Mouse (Mus musculus): Measurements from ENCODE around the gene Bag3. TPM values are rescaled to one million over a fixed set of nuclear protein-coding genes. Genes with fewer than 3 reads are reported as not detected.

Gene Bag3
- total and polyA plus RNA-seq, 2 experiments from 2014 or later, result 43.8 to 75.3 TPM

DNA sequence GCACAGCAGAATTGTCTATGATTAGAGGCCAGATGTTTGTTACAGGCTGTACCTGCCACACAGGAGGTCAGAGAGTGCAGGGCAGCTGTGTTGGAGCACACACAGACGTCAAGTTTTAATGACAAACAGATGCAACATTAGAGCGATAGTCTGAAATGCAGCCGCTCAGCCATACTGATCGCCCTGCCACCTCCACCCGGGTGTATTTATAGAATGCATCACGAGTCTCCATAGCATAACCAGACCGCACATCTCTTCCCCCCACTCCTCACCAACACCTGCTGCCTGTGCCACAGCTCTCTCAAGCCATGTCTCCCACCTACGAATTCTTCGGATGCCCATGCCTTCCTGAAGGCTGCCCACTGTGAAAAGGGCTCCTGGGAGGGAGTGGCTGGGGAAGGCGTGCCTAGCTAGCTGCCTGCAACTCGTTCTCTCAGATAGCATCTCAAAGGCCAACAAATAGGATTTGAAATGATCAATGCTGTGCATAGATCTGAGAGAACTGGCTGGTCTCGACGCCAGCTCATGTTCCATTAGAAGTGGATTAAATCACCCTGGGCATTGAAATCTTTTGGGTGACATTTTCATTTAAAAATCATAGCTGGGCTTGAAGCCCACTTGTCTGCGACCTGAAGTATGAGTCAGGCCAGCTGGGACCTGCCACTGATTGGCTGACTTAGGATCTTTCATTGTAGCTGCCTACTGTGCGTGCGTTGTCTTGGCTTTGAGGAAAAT lies 3.9 kb upstream of the Bag3 start:
- no peak for DNase-seq (ENCODE audit: low spot score)
- peak overlapping the region; percentile 47 for H3K4me2 ChIP-seq (ENCODE audit: low read depth, low read length)
- H3K9me3 ChIP-seq (replicated peaks; ENCODE audit: control insufficient read depth, low read length), result no peaks in the 10 kb centered on the region
- no peak overlapping the region for H3K9ac ChIP-seq (replicated peaks; ENCODE audit: low read depth, low read length)
- H3K4me1 ChIP-seq (ENCODE audit: control insufficient read depth, insufficient read depth), result 0 out of 2 replicates have a peak, but pooled peaks cover 3% of the 10 kb centered on the region
- 45% methylated on average over 16 of the region's 16 CpGs for WGBS
- no peak for ATAC-seq (ENCODE audit: insufficient read depth, low read depth)
- no peaks in the 10 kb centered on the region for H3K27me3 ChIP-seq (ENCODE audit: control insufficient read depth, insufficient read depth, low read length)
- H3K4me3 ChIP-seq (ENCODE audit: low read depth, low read length), result no peak overlapping the region; the same call in 1 of the 2 replicates
- no peak overlapping the region for H3K27ac ChIP-seq (ENCODE audit: low read depth)
- H3K36me3 ChIP-seq (replicated peaks; ENCODE audit: control insufficient read depth, insufficient read depth, low read length), result no peaks in the 10 kb centered on the region
- TF ChIP-seq EP300 (IDR thresholded peaks at IDR 0.05; ENCODE audit: low read depth) (no peak), CTCF (IDR thresholded peaks at IDR 0.05; ENCODE audit: low read depth) (no peak)

GRCm38 (mm10) chr7:128523962-128524581 lies 656 bp downstream of the Bag3 start:
- under 1% methylated on average over 51 of the region's 51 CpGs for WGBS

GRCm38 (mm10) chr7:128524641-128525040 lies 1.2 kb downstream of the Bag3 start:
- no peaks in the 10 kb centered on the region for H3K9me3 ChIP-seq (replicated peaks; ENCODE audit: control insufficient read depth, low read length)
- peak overlapping the region; percentile 71 for H3K4me2 ChIP-seq (ENCODE audit: low read depth, low read length)
- no peaks in the 10 kb centered on the region for H3K36me3 ChIP-seq (replicated peaks; ENCODE audit: control insufficient read depth, insufficient read depth, low read length)
- H3K27ac ChIP-seq (ENCODE audit: low read depth), result peak overlapping the region; percentile 100
- no peak for TF ChIP-seq EP300 (IDR thresholded peaks at IDR 0.05; ENCODE audit: low read depth)
- TF ChIP-seq CTCF (IDR thresholded peaks at IDR 0.05; ENCODE audit: low read depth), result no peak
- H3K27me3 ChIP-seq (ENCODE audit: control insufficient read depth, insufficient read depth, low read length), result no peaks in the 10 kb centered on the region
- peak overlapping the region; percentile 87 for H3K4me3 ChIP-seq (ENCODE audit: low read depth, low read length)
- WGBS, result 41% methylated on average over 3 of the region's 3 CpGs
- DNase-seq (ENCODE audit: low spot score), result no peak
- H3K9ac ChIP-seq (replicated peaks; ENCODE audit: low read depth, low read length), result peak overlapping the region; percentile 94
- H3K4me1 ChIP-seq (ENCODE audit: control insufficient read depth, insufficient read depth), result peaks cover 33% of the 10 kb centered on the region
- ATAC-seq (ENCODE audit: insufficient read depth, low read depth), result no peak

More at GRCm38 (mm10) chr7:128523962-128524581, 656 bp downstream of the Bag3 start:
- Histone ChIP-seq H3K4me2 (ENCODE audit: low read depth, low read length) (peak overlapping the region; percentile 71), H3K27ac (ENCODE audit: low read depth) (peak overlapping the region; percentile 100), H3K36me3 (replicated peaks; ENCODE audit: control insufficient read depth, insufficient read depth, low read length) (no peaks in the 10 kb centered on the region), H3K27me3 (ENCODE audit: control insufficient read depth, insufficient read depth, low read length) (no peaks in the 10 kb centered on the region), H3K4me1 (ENCODE audit: control insufficient read depth, insufficient read depth) (peaks cover 28% of the 10 kb centered on the region), H3K4me3 (ENCODE audit: low read depth, low read length) (peak overlapping the region; percentile 87), H3K9me3 (replicated peaks; ENCODE audit: control insufficient read depth, low read length) (no peaks in the 10 kb centered on the region), H3K9ac (replicated peaks; ENCODE audit: low read depth, low read length) (peak overlapping the region; percentile 94)
- peak; percentile 63 for DNase-seq (ENCODE audit: low spot score)
- TF ChIP-seq EP300 (IDR thresholded peaks at IDR 0.05; ENCODE audit: low read depth) (no peak), CTCF (IDR thresholded peaks at IDR 0.05; ENCODE audit: low read depth) (no peak)
- peak; percentile 78 for ATAC-seq (ENCODE audit: insufficient read depth, low read depth)

- no peak for ATAC-seq (ENCODE audit: insufficient read depth, low read depth)
- peak; percentile 68 for DNase-seq (ENCODE audit: low spot score)
- H3K27ac ChIP-seq (ENCODE audit: low read depth), result peak overlapping the region; percentile 44
- no peaks in the 10 kb centered on the region for H3K36me3 ChIP-seq (replicated peaks; ENCODE audit: control insufficient read depth, insufficient read depth, low read length)
- no peaks in the 10 kb centered on the region for H3K9me3 ChIP-seq (replicated peaks; ENCODE audit: control insufficient read depth, low read length)
- peak overlapping the region; percentile 20; the same call in 1 of the 2 replicates for H3K4me3 ChIP-seq (ENCODE audit: low read depth, low read length)
- H3K4me2 ChIP-seq (ENCODE audit: low read depth, low read length), result peak overlapping the region; percentile 45
- TF ChIP-seq CTCF (IDR thresholded peaks at IDR 0.05; ENCODE audit: low read depth), result no peak
- TF ChIP-seq EP300 (IDR thresholded peaks at IDR 0.05; ENCODE audit: low read depth), result no peak
- no peaks in the 10 kb centered on the region for H3K27me3 ChIP-seq (ENCODE audit: control insufficient read depth, insufficient read depth, low read length)
- peaks cover 50% of the 10 kb centered on the region for H3K4me1 ChIP-seq (ENCODE audit: control insufficient read depth, insufficient read depth)
- H3K9ac ChIP-seq (replicated peaks; ENCODE audit: low read depth, low read length), result 0 out of 2 replicates have a peak overlapping the region, but pooled peaks have one; percentile 35
- 27% methylated on average over 6 of the region's 6 CpGs for WGBS
Measured at GRCm38 (mm10) chr7:128526611-128527010, 3.2 kb downstream of the Bag3 start.

DNA sequence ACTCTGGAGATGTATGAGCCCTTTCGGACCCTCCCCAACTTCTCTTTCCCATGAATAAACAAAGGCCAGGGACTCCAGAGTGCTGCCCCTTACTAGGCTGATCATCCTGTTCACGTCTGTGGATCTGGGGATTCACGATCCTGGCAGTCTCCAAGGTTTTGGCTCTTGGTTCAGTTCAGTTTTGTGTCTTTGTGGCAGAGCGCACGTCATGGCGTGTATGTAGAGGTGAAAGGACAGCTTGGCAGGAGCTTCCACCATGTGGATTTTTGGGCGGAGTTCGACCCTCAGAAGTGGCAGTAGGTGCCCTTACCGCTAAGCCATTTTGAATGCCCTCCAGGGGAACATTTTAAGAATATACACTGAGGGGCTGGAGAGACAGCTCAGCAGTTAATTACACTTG lies 5.2 kb downstream of the Bag3 start:
- H3K9ac ChIP-seq (replicated peaks; ENCODE audit: low read depth, low read length), result no peak overlapping the region
- 68% methylated on average over 9 of the region's 9 CpGs for WGBS
- no peak overlapping the region for H3K4me3 ChIP-seq (ENCODE audit: low read depth, low read length)
- H3K4me2 ChIP-seq (ENCODE audit: low read depth, low read length), result peak overlapping the region; percentile 39
- ATAC-seq (ENCODE audit: insufficient read depth, low read depth) (no peak), DNase-seq (ENCODE audit: low spot score) (no peak)
- peaks cover 68% of the 10 kb centered on the region for H3K4me1 ChIP-seq (ENCODE audit: control insufficient read depth, insufficient read depth)
- peak overlapping the region; percentile 78 for H3K27ac ChIP-seq (ENCODE audit: low read depth)
- H3K36me3 ChIP-seq (replicated peaks; ENCODE audit: control insufficient read depth, insufficient read depth, low read length), result no peaks in the 10 kb centered on the region
- H3K9me3 ChIP-seq (replicated peaks; ENCODE audit: control insufficient read depth, low read length), result no peaks in the 10 kb centered on the region
- TF ChIP-seq CTCF (IDR thresholded peaks at IDR 0.05; ENCODE audit: low read depth) (no peak), EP300 (IDR thresholded peaks at IDR 0.05; ENCODE audit: low read depth) (no peak)
- H3K27me3 ChIP-seq (ENCODE audit: control insufficient read depth, insufficient read depth, low read length), result no peaks in the 10 kb centered on the region

Data from heart, postnatal 0 days (tissue).